Mouse (Mus musculus): Measurements from ENCODE around the gene Ripor2.

DNA sequence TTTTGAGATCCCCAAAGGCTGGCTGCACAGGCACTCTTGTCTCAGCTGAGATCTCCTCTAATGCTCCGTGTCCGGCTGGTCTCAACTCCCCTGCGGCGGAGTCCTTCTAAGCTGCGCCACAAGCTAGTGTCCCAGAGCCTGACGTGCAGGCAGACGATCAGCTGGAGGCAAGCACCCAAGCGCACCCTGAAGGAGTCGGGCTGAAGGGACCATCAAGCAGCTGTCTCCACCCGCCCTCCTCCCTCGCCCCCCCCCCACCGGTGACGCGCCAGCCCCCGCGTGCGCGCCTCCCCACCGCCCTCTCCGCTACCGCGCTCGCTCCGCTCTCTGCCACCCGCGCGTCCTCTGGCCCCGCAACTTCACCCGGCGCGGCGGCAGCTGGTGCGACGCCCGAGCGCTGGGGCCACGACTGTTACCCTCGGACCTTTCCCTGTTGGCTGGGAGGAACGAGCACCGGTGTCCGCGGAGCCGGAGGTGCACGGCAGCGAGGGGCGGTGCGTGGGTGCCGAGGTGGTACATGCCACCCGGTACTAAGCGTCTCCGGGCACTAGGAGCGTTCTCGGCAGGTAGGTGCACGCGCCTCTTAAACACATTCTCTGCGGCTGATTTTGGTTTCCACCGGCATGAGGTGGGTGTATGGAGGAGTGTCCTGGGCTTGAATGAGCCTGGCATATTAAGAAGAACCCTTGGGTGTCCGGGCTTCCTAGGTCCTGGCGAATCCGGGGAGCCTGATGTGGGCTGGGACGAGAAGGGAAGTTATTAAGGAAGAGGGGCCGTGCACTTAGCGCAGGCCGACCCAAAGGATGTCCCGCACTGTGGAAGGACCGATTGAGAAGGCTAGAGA is 56.6 kb downstream of the Ripor2 start:
- TF ChIP-seq EP300 (IDR thresholded peaks at IDR 0.05; ENCODE audit: low read depth): no peak
- TF ChIP-seq CTCF (IDR thresholded peaks at IDR 0.05; ENCODE audit: low read depth): no peak
